ENCODE assay signal across 10 mouse cellular contexts in the genomic region with DNA sequence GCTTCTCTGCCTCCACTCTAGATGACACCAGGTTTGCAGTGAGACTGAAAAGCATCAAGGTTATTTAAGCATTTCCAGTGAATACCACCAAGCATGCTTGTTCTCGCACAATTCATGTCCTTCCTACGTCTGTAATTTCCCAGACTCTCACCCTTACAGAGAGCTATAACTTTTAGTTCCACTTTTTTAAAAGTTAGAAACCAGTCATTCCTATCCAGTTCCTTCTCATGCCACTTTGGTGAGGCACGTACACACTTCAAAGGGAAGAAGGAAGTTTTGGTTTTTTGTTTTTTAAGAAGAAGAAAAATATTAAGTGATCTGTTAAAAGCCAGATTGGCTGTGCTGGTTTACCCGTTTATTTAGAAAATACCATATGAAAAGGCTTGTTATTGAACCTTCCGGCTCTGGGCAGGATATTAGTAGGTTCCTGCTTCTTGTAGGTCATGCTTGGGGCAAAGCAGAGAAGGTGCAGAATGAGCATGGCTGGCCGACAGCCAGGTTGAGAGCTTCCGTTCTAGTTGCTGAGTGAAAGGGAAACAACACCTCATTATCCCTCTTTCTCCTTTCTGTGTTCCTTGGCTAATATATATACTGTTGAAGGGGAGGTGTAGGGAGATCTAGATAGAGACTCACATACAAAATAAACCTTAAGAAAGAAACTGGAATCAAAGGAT.
DNase-seq lines count a peak whose midpoint lies in the region; ATAC-seq and TF ChIP-seq lines count a peak whose summit lies in the region.
"Had no signal": no experiment of that assay in that cellular context is flagged by ENCODE, and none has a peak within 500 bp of the region (broad histone marks: within the 10 kb centered on the region; RNA-seq: fewer than 3 reads in every experiment).

No protein-coding gene starts in this region.

- no peak for TF ChIP-seq CTCF in gastrocnemius, adult 2 months (IDR thresholded peaks at IDR 0.05)

- WGBS in intestine, embryonic 15.5 days: 64% methylated on average over 7 of the region's 7 CpGs

- no peak for DNase-seq in gastrocnemius, adult 2 months
- no peak for DNase-seq in gastrocnemius, postnatal 25 days
- peak; percentile 63 for DNase-seq in heart, postnatal 4 days
- peak; percentile 57 for DNase-seq in lung, postnatal 25 days (ENCODE audit: low spot score)
- DNase-seq in retina, postnatal 1 day: no peak
- no peak for DNase-seq in embryo, embryonic 10.5 days (ENCODE audit: low spot score)

- H3K9ac ChIP-seq in intestine, embryonic 15.5 days: no peak overlapping the region
- H3K9ac ChIP-seq: forebrain, embryonic 12.5 days; midbrain, embryonic 12.5 days had no signal

- peak; percentile 95 for ATAC-seq in CD4-positive, CD25-positive, alpha-beta regulatory T cell, adult 4 months
- ATAC-seq in intestine, embryonic 15.5 days: no peak

- no peaks in the 10 kb centered on the region for H3K9me3 ChIP-seq in intestine, embryonic 15.5 days
- H3K9me3 ChIP-seq: forebrain, embryonic 12.5 days; midbrain, embryonic 12.5 days had no signal

- H3K4me3 ChIP-seq in gastrocnemius, adult 2 months: no peak overlapping the region
- H3K4me3 ChIP-seq in intestine, embryonic 15.5 days (replicated peaks): no peak overlapping the region
- H3K4me3 ChIP-seq: forebrain, embryonic 12.5 days; midbrain, embryonic 12.5 days had no signal

- H3K27me3 ChIP-seq in intestine, embryonic 15.5 days (replicated peaks): no peaks in the 10 kb centered on the region
- H3K27me3 ChIP-seq: forebrain, embryonic 12.5 days; midbrain, embryonic 12.5 days had no signal

- intact Hi-C loops in gastrocnemius, adult 2 months (cut with DNase I): no loop called here

- no peak overlapping the region for H3K4me2 ChIP-seq in intestine, embryonic 15.5 days (replicated peaks)
- H3K4me2 ChIP-seq: forebrain, embryonic 12.5 days; midbrain, embryonic 12.5 days had no signal

- no peaks in the 10 kb centered on the region for H3K4me1 ChIP-seq in intestine, embryonic 15.5 days (replicated peaks)
- H3K4me1 ChIP-seq: forebrain, embryonic 12.5 days; midbrain, embryonic 12.5 days had no signal

- H3K36me3 ChIP-seq in intestine, embryonic 15.5 days: no peaks in the 10 kb centered on the region
- H3K36me3 ChIP-seq: forebrain, embryonic 12.5 days; midbrain, embryonic 12.5 days had no signal

- H3K27ac ChIP-seq in gastrocnemius, adult 2 months: peak overlapping the region; percentile 35; the same call in 1 of the 2 replicates
- no peak overlapping the region for H3K27ac ChIP-seq in intestine, embryonic 15.5 days
- H3K27ac ChIP-seq: forebrain, embryonic 12.5 days; midbrain, embryonic 12.5 days had no signal

Comparison
In these comparisons a context has a peak if more than half of its experiments do, and no peak if none do; other contexts are left out.
1. DNase-seq: peak in heart, postnatal 4 days (single experiment) and lung, postnatal 25 days (single experiment); none in gastrocnemius, adult 2 months (single experiment), gastrocnemius, postnatal 25 days (single experiment), retina, postnatal 1 day (single experiment) and embryo, embryonic 10.5 days (single experiment).